Mouse (Mus musculus): ENCODE results near the gene Rtl5.
"Not testable (repeated sequence)": the region's sequence is repeated elsewhere in the genome, so short reads cannot be mapped to it uniquely, and the experiment has no call there.

The Rtl5 gene

DNA sequence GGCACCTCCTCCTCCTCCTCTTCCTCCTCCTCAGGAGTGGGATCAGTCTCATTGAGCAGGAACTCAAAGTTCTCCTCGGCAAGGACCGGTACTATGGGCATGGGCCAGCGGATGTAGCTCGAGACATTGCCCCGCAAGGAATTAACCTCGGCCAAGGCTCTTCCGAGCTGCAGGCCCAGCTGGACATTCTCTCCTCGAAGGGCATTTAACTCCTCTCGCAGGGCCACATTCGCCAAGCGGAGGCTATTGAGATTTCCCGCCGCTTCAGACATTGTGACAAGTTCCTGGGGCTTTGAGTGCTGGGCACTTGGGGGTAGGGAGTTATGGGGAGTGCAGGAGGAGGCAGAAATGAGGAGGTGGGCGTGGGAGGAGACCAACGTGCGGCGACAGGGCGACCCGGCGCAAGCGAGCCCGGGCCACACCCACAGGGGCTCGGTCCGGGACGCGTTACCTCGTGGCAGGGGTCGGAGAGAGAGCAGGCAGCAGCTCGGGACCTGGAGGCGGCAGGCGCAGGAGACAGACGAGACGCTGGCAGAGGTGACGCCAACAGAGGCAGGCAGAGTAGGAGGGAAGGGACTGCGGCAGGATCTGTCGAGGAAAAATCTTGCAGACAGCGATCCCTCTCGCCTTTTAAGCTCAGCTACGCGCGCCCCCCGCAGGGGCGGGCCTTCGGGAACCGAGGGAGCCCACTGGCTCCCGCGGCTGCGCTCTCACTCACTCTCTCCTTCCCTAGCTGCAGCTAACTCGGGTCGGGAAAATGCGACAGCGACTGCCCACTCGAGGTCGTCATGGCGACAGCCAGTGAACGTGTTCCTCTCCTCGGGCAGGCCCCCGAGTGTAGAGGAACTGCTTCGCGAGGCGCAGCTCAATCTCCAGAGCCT, at the start of gene Rtl5:
Gene Rtl5 (minus strand): TSS at position 714 of the 881 bp plus-strand sequence.
- peak; percentile 84 to 89 for DNase-seq

GRCm38 (mm10) chrX:102119042-102119864, 48.1 kb upstream of the Rtl5 start, which contains the start of gene Pin4:
Gene Pin4, plus strand, starts transcription at chrX:102119447.
- DNase-seq: peak; percentile 95 to 96

- no peak for DNase-seq
Observed at GRCm38 (mm10) chrX:102115676-102116075, 44.6 kb upstream of the Rtl5 start.

- DNase-seq: not testable (repeated sequence)
Observed at GRCm38 (mm10) chrX:102109349-102109748, 38.2 kb upstream of the Rtl5 start.

DNA sequence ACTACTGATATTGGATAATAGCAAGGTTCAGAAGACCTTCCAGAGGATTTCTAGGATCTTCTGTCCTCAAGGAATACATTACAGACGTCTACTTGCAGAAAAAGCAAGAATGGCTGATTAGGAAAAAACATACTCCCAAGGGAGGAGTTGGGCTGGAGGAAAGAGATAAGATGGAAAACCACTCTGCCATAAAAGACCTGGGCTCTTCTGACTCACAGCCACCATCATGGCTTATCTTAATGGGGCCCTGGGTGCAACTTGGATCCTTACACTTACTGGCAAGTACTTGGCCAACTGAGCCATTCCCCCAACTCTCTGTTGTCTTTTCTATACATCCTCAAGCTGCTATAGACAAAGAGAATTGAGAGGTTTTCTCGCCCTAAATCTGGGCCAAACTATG, 32.7 kb upstream of the Rtl5 start:
- DNase-seq: not testable (repeated sequence)

DNA sequence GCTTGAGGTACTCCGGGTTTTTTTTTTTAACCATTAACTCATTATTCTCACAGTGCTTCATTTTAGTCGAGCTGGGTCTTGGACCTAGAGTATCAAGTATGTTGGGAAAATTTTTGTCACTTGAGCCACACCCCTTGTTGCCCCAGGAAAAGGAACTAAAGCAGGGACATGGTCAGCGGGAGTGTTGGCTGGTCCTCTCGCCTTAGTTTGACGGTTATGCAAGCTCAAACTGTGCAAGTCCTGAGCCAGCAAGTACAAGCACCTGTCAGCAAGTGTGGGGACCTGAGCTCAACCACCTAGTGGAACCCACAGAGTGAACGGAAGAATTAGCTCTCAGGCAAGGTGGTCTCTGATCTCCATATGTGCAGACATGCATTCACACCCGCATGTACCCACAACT, 30.8 kb upstream of the Rtl5 start:
- DNase-seq: no peak

GRCm38 (mm10) chrX:102094381-102094904, 23.3 kb upstream of the Rtl5 start:
- no peak for DNase-seq

DNA sequence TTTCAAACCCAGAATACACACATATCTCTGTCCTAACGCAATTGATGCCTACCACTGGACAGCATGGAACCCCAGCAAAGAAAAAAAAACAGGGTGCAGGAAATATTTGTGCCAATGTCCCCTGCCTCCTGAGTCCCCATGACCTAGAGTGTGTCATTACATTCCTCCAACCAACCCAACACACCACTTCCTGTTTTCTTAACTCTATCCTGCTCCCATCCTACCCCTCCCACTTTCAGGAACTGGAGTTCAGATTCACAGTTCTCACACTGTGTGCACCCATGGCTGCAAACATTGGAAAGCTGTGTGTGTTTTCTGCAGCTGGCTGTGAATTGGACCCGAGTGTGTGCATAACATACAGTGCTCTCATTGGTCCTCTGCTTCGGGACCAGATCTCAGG, 19.5 kb upstream of the Rtl5 start:
- DNase-seq: no peak

- no peak for DNase-seq
Observed at GRCm38 (mm10) chrX:102085798-102086443, 14.8 kb upstream of the Rtl5 start.

- DNase-seq: no peak
Observed at GRCm38 (mm10) chrX:102082340-102082739, 11.2 kb upstream of the Rtl5 start.

DNA sequence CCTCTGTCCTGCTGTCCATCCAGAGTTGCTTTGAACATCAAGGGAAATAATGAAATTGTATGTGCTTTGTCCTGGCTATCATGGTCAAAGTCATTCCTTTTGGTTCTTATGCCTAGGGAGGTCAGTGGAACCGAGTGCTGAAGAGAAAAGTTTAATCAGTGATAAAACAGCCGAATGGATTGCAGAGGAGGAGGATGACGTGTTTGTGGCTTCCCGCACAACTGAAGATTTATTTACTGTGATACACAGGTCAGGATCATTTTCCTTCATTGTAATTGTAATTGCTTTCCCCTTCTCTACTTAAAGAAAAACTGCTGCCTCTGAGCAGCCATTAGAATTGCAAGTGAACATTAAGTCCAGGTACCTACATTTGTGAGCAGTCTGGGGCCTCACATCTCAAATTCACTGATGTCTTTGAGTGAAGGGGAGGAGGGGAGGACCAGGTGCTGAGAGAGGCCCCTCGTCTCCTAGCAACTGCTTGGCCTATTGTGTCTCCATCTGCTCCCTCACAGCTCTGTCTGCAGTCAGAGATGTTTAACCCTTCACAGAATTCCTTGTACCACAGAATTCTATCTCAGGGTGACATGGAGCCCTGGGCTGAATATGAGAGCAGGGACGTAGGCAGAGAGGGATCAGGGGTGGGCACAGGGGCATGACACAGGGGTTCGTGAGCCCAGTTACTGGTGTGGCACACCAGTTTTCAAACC, 10.6 kb upstream of the Rtl5 start:
- no peak for DNase-seq

DNA sequence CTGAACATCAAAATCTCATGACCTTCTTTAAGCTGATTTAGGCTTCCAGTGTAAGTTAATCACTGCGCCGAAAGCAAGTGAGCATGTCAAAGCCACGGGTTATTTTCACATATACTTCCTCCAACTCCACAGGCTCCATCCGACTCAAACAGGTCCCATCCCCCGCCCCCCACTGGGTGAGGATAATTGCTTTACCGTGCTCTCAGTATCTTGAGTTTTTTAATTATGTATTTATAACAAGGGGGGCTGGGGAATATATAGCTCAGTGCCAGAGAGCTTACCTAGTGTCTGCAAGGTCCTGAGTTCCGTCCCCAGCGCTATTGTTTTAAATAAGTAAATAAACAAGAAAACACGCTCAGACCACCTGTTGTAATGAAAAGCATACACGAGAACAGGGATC, 10.0 kb upstream of the Rtl5 start:
- DNase-seq: no peak

- no peak for DNase-seq
Observed at GRCm38 (mm10) chrX:102076886-102077765, 6.0 kb upstream of the Rtl5 start.

- DNase-seq: peak in 1 of 2 experiments; percentile 34
Observed at GRCm38 (mm10) chrX:102075158-102075557, 4.1 kb upstream of the Rtl5 start.

GRCm38 (mm10) chrX:102074435-102074834, 3.3 kb upstream of the Rtl5 start:
- no peak for DNase-seq

DNA sequence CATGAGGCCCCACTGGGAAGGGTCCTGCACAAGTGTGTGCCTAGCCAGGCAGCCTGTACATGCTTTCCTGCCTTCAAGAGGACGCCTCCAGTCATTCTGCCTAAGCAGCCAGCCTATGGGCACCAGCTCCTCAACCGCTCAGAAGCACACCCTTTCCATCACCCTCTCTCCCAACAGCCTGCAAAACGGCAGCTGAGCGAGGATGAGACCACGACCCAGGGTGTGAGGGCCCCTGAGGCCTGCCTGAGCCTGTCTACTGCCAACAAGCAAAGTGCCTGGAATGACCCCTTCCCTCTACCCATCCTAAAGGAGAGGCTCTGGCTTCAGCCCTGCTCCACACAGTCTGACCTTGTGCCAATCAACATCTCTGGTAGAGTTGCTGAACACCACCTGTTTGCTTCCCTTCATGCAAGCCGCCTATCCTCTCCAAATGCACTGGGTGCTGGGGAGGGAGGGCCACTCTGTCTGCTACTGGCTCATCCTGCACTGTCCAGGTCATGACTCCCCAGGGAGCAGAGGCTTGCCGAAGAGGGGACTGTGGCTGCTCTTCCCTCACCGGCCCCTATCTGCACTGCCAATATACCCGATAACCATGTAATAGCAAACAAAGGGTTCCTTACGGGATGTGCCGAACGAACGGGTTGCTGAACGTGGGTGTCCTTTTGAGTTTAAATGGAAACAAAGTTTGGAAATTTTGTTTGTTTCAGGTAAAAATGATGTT, 2.7 kb upstream of the Rtl5 start:
- DNase-seq: no peak

DNA sequence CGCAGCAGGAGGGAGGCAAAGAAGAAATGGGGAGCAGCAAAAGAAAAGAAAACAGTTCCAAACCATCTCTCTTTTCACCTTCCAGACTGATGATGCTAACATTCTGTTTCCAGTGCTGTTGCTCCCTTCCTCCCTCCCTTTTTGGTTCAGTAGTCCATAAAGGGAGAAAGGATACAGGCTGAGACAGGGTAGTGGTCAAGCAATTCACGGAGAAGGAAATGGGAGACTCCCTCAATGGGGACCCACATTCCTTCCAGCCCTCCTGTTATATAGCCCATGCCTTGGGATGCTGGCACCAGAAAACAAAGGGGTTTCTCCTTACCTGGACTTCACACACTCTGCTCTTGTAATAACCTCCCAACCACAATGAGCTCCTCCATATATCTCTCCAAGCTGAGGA, 413 bp upstream of the Rtl5 start:
- DNase-seq: no peak

- DNase-seq: no peak
Observed at GRCm38 (mm10) chrX:102068811-102069540, 2.1 kb downstream of the Rtl5 start.

DNA sequence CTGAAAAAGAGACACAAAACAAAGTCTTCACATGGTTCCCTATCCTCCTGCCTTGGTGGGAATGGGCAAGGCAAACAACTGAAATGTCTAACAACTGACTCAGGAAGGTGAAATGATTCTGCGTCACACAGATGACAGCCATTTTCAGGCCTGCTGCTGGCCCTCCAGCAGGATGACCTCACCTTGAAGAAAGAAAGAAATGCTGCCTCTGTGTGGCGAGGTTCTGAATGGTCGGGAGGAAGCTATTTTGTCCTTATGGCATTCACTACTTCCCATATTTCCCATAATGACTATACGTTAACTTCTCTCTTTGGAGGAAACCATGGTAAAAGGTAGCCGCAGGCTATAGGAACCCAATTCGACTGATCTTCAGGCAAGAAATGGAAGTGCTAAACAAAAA, 4.0 kb downstream of the Rtl5 start:
- no peak for DNase-seq

DNA sequence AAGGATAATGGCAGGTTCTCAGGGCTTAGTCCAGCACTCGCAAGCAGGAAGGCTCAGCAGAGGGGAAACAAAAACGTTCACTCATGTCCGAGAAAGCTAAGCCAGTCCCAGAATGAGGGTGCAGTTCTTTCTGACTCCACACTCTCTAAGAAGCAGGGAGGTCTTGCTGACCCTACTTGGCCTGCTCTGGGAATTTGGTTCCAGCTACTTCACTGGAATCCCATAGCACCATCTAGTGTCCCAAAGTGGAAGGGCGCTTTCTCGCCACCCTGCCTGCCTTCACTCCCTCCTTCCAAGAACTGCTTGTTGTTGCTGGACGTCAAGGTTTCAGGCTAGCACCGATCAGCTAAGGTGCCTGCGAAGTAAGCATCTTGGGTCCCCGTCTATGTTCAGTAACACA, 5.0 kb downstream of the Rtl5 start:
- peak; percentile 83 to 87 for DNase-seq

Data from kidney, postnatal 4 days (tissue).